Mouse (Mus musculus) spleen, embryonic (tissue): ENCODE measurements around the gene Ihh.

ENCODE experiments used
- CTCF ChIA-PET: fragments of 350-600 bp; sonication (Branson Sonifier 250); formaldehyde crosslinking; loops from one replicate; lab custom pipeline; 2022; lab: Charles Lee

Ihh gene

DNA sequence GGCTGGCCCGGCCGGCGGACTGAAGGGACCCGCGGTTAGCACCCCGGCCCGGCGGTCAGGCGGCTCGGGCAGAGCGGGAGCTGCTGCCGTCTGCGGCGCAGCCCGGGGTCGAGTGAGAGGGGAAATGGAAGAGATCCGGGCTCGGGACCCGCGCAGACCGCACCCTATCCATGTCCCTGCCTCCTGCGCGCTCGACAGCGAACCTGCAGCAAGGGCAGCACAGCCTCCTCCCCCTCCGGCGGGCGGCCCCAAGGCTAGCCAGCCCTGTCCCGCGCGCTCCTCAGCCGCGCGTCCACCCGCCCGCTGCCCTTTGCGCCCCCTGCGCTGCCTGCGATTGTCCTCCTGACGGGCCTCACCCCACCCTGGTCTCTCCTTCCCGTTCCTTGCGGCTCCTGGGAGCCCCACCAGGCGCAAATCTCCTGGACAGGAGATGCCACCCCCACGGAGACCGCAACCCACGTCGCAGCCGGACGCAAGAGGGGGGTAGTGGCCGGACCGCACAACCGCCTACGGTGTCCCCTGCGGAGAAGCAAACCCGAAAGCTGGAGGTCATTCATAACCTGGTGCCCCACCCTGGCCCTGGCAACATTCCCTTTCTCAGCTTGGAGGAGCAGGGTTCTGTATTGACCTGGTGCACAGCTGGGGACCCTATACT, at the start of gene Ihh:
Gene Ihh, minus strand, starts transcription at position 117 of the 655 bp plus-strand sequence.
- CTCF ChIA-PET, result no interaction called here

DNA sequence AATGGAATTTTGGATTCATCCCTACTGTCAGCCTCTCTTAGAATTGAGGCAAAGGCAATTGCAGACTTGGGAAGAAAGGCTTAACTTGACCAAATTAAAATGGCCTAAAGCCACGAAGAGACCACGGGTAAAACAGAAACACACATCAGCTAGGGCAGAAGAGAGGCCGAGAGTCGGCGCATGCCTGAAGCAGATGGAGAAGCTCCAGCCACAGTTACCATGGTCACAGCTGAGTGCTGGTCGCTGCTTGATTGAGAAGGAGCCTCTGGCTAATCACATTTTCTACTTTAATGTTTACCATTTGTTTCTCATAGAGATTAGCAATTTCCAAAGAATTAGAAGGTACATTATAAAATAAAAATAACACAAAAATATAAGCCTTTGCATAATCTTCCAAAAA, 49.7 kb upstream of the Ihh start:
- CTCF ChIA-PET, result no interaction called here

DNA sequence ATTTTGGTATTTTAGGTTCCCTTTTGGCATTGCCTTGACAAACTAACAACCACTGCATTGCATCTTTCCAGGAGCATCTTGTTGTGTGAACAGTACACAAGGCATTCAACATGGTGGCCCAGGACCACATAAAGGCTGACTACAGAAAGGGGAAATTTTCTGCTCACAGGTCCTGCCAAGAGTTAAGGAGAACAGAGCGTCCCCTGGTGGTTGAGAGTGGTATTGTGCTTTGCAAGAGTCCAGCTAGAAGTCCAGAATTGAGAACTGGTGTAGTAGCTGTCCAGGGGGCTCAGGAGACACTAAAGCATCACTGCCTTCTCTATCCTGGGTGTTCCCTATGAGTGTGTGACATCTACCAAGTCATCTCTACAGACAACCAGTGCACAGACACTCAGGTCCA, 49.0 kb upstream of the Ihh start:
- CTCF ChIA-PET, result no interaction called here

DNA sequence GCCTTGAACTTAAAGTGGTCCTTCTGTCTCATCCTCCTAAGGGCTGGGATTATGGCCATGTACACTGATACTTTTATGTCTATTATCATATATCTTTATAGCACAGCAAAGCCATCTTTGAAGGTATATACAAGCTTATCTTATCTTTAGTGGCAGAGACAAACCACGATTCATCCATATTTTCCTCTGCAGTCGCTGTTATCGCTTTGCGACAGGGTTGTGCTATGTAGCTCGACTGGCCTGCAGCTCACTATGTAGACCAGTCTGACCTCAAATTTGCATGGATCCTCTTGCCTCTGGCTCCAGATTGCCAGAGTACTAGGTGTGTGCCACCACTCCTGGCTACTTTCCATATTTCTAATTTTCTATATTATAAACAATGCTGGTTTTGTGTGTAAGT, 47.7 kb upstream of the Ihh start:
- CTCF ChIA-PET, result no interaction called here

DNA sequence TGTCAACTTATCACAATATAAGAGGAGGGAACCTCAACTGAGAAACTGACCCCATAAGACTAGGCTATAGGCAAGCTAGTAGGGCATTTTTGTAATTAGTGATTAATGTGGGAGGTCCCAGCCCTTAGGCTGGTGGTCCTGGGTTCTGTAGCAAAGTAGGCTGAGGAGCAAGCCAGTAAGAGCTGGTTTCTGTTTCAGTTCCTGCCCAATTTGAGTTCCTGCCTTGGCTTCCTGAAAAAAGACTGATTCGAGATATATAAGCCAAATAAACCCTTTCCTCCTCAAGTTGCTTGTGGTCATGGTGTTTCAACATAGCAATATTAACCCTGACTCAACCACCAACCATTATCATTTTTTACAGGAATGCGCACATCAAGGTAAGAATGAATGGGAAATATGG, 45.8 kb upstream of the Ihh start:
- CTCF ChIA-PET, result no interaction called here

DNA sequence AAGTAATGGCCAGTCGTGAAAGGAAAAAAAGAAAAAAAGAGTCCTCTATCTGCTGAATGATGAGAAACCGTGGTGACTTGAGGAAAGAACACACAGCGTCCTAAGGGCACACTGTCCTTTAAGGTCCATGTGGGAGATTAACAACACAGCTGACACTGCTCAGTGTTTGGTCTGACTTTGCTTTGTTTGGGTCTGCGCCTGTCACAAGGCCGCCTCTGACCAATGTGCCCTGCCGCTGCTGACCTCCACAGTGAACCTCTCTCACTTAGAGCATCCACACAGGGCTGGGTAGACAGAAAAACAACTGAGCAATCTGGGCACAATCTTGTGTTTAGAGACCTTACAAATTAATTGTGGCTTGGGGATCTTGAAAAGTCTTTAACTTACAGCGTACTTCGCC, 25.5 kb upstream of the Ihh start:
- CTCF ChIA-PET, result no interaction called here

DNA sequence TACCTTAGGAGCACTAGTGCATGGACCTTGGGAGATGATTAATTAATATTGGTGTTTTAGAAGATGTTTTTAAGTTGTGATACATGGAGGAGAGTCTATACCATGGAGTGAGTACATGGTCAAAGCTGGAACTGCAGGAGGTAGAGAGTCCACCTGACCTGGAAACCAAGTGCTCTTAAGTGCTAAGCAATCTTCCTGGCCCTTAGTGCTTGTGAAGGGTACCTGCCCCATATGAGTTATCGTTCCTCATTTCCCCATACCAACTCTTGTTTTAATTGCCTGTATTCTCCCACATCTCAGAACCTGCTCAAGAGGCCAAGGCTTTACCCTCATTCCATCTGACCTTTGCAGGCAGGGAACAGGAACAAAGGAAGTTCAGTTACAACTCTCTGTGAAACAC, 24.5 kb upstream of the Ihh start:
- CTCF ChIA-PET, result no interaction called here

DNA sequence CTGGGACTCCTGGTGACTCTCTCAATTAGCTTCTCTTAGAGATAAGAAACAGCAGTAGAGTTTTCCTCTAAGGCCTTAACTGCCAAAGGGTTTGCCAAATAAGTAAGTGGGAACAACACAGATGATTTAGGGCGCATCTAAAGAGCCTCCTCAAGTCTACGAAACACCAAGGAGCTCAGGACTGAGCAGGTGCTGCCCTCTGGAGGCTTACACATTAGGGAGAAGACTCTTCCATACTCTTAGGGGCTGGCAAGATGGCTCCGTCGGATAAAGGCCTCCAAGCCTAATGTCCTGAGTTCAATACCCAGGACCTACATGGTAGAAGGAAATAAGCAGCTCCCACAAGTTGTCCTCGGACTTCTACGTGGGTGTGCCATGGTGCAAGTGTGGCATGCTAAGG, 22.1 kb upstream of the Ihh start:
- CTCF ChIA-PET, result no interaction called here

DNA sequence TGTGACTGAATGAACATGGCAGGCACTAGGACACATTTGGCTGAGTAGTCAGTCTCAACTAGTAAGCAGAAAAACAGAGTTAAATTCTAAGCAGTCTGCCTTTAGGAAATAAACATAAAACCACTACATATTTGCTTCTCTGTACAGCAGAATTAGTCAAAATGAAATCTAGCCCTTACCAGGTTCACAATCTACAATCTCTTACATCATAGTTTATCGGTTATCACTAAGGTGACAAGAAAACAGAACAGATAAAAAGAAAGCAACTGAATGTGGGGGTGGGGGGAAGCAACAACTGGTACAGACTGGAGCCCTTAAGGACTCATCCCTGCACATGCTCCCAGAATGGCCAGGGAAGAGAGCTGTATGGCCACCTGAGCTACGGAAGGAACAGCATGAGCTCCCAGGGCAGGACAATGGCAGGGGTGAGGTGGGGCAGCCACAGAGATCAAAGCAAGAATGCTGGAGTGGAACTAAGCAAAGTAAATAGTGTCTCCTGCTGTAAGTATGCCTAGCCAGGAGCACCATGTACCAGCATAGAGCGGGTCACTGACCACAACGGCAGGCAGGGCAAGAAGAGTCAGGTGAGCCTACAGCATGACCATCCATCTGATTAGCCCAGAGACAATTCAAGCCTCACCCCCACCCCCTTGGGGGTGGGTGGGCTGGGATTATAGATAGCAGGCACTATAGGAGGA, 20.0 kb upstream of the Ihh start:
- CTCF ChIA-PET, result no interaction called here

DNA sequence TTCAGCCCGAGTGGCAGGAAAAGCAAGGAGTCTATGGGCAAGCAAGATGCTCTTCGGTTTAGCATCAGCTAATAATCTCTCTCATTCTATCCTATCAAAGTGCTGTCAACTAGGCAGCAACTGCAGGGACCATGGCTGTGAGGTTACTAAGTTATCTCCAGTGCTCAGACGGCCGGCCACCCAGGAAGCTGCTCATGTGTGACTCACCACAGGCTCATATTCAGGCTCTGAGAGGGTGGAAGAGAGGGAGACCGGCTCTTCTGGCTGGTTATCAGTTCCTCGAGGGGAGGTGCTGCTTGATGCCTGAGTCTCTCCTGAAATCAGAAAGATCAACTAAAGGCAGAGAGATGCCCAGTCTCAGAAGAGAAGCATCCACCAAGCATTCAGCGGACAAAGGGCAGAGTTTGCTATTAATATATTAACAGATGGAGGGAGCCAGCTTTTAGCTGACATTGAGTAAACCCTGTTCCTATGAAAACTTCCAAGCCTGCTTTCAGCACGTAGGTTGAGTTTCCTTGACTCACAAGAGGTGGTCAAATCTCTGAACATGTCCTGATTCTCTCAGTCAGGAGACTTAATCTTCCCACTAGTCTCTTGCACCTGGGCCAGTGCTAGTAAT, 16.6 kb upstream of the Ihh start:
- CTCF ChIA-PET, result interaction anchor here (0.6 kb wide), 1 partner anchor 45 kb away, joined by 4 read pairs; no protein-coding TSS in a partner anchor

DNA sequence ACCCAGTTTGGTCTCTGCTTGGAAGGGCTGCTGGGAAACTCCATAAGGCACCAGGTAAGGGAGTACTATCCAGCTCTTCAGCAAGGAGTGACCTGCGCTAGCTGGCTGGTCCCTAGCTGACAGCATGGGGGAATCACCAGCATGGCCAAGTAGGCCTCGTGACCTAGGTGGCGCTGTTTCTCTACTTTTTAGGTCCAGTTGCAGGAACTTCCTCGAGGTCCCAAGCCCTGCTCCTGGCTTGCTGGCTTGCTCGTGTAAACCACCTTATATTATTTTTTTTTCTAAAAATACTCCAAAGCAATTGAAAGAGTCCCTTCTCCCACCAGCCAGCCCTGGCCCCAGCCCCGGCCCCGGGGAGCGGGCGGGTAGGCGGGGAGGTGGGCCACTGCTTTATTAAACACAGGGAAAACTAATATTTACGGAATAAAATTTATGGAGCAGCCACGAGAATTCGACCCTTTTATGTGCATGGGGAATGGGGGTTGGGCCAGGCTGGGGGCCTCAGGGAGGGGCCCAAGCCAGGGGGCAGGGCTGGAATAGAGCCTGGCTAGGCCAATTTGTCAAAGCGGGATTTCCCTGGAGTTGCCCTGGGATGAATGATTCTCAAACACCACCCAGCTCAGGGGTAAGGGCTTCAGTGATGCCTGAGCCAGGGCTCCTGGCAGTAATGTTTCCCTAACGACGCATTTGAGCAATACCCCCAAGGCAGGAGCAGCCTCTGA, 13.2 kb upstream of the Ihh start:
- CTCF ChIA-PET, result no interaction called here

DNA sequence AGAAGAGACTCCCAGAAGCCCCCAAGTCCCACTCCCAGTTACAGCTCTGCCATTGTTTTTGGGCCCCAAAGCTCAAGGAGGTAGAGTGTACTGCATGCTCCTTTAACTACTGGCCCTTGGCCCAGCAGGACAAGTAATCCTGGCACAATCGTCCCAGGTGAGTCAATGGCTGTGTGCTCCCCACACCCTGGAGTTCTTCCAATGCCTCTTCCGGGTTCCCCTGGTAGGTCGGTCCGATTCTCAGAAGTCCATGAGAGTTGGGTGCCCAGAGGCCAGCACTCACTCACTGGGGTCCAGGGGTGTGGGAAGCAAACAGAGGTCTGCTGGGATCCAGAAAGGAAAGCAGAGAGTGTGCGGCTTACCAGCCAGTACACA, 11.4 kb upstream of the Ihh start:
- CTCF ChIA-PET, result no interaction called here

DNA sequence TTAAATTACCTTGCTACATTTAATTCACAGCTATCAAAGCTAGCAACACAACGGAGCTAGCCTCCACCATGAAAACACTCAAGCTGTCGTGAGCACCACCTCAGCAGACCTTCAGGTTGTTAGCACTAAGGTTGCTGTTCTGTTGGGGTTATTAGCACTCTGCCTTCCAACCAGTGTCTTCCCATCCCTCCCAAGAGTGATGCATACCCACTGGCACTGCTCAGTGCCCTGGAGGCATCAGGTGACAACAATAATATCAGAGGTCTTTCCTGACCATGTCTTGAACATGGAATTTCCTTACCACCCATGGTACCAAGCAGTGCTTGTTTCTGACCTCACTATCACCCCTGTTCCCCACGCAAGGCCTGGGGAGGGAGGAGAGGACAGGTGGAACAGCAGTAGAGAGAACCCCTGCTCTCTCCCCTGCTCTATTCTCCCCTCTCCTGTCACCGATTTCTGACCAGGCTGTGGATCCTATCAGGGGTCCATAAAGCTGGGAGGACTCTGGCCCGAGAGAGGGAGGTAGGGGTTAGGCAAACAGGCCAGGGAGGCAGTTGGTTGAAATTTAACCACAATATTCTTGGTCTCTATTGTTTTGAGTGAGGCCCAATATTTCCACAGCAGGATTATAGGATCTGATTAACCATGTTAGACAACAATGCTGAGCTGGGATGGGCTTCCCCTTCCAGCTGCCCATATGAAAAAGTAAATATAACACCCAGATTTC, 10.8 kb upstream of the Ihh start:
- CTCF ChIA-PET, result no interaction called here

DNA sequence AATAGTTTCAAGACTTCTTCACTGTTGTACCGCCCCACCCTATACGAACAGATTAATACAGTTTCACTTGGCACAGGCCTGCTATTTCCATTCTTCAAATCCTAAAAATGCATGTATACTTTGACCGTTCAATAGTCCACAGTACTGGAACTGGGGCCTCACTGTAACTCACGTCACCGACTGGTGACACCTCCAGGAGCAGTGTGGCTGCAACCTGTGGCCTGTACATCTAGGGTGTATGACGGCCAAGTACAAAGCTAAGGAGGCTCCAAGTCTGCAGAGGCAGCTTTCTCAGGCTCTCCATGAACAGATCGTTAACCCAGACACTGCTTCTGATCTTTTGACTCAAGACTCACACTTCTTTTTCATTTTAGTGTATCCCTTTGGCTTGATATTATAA, 10.2 kb upstream of the Ihh start:
- CTCF ChIA-PET, result no interaction called here

DNA sequence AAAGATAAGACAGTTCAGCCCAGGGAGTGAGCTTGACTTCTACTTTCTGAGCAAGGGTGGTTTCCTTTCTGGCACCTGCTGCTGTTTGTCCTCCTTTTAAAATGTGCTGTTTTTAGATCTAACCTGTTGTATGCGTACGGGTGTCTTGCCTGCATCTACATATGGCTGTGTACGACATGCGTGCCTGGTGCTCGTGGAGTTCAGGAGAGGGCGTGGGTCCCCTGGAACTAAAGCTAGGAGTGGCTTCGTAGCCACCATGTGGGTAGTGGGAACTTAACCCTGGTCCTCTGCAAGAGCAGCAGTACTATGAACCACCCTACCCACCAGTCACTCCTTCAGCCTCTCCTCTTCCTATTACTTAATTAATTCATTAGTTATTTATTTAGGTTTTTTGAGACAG, 8.6 kb upstream of the Ihh start:
- CTCF ChIA-PET, result no interaction called here

DNA sequence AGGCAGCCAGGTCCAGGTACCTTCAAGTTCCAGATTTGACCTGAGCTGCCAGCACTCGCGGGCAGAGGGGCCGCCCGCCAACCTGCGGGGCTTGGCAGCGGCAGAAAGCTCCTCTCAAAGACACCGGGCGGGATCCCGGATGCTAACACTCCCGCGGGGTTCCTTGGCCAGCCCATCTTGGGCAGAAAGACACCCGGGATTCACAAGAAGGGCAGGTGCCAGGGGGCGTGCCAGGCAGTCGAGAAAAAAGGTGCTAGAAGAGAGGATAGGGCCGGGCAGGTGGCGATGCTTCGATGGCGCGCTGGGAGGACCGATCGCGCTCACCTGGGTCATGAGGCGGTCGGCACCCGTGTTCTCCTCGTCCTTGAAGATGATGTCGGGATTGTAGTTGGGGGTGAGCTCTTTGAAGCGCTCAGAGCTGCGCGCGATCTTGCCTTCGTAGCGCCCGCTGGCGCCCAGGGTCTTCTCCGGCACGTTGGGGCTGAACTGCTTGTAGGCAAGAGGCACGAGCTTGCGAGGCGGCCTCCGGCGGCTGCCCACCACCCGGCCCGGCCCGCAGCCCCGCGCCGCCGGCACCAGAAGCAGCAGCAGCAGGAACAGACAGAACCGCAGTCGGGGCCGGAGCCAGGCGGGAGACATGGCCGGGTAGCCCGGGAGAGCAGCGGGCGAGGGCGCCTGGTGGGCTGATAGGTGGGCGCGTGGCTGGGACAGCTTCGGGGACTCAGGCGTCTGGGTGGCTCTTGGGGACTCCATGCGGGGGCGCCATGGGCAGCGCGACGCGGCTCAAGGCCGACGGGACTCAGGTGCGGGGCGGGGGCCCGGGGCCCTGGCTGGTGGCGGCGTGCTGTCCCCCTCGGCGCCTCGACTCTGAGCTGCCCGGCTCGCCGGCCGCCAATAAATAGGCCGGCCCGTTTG, 639 bp downstream of the Ihh start:
- CTCF ChIA-PET, result no interaction called here

DNA sequence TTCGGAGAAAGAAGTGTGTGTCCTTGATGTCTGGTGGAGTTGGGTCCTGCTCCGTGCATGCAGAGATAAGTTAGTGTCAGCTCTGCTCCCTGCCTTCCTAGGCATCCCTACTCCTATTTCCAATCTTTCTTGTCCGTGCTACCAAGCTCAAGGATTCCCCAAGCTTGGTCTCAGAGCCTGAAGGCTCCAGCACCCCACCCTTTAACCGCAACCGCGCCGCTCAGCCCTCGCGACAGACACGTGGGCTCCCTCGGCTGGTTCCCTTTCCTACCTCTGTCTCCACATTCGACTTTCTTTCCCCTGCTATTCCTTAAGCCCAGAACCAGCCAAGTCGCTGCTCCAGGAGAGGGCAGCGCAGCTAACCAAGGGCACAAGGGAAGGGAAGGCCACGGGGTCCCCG, 1.4 kb downstream of the Ihh start:
- CTCF ChIA-PET, result no interaction called here

DNA sequence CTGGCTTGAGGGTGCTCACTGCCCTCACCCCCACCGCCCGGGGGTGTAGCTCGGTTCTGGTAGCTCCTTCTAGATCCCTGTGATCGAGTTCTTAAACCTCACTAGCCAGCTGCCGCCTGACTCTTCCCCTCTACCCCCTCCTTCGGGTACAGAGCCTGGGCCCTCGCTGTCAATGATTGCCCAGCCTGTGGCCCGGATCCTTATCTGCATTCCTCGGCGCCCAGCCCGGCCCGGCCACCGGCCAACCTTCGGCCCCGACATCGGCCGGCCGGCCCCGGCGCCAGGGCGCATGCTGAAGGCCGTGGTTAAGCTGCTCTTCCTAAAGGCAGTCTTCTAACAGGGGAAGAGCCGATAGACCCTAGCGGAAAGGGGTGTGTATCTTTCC, 1.8 kb downstream of the Ihh start:
- CTCF ChIA-PET, result no interaction called here

DNA sequence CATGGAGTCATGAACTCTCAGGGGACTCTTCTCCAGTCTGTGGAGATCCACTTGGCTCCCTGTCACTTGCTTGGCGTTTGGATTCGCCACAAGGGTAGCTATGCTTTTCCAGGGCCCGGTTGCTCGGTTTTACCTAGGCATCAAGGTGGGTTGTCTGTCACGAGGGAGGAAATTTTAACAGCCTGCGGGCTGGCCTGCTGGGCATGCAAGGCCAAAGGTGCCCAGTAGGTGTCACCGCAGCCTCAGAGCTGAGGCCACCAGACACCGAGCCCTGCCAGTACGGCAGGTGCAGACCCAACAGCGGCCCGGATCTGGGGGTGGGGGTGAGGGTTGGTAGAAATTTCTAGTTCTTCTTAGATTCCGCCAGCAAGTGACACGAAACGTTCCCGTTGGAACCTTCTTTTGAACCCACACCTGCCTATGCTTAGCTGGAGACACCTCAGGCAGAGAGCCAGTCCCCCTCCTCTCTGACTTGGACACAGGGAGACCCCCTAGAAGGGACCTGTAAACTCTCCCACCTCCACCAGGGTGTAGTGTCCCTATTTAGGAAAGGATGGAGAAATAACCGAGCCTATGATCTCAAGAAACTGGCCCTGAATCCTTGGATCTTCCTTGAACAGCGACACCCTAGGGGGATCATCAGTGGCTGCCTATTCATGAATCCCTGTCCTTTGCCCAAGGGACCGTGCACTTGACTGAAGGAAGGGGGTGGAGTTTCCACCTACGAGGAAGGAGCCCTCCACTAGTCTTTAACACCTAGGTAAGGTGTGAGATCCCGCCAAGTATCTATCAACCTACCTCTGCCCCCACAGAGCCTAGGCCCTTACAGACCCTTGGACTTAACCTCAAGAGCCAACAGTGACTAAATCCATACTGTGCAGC, 2.4 kb downstream of the Ihh start:
- CTCF ChIA-PET, result no interaction called here
